Mouse (Mus musculus) midbrain, embryonic 14.5 days (tissue): ENCODE results near the gene Tubb5. TPM values are rescaled to one million over a fixed set of nuclear protein-coding genes. Genes with fewer than 3 reads are reported as not detected.
"Not testable (repeated sequence)": the region's sequence is repeated elsewhere in the genome, so short reads cannot be mapped to it uniquely, and the experiment has no call there.

Source experiments
- ATAC-seq: fragments of 200-750 bp; cut with Nextera tagmentation; 2 replicates; pipeline ENCODE4 v1.8.0; 2017; ENCODE audit warnings: moderate number of reproducible peaks, moderate library complexity; ENCODE audit not compliant: low FRiP score, low TSS enrichment
- DNase-seq: peaks from one replicate; pipeline ENCODE4 v3.0.0-alpha.2; 2015
- H3K27ac ChIP-seq: fragments of 300-500 bp; sonication (generic); replicated peaks from 2 replicates; pipeline ENCODE4 v1.5.1; 2014; ENCODE audit warnings: mild to moderate bottlenecking, low read depth, low read length, moderate library complexity
- H3K27me3 ChIP-seq: fragments of 300-500 bp; sonication (generic); 2 replicates; pipeline ENCODE4 v1.6.1; 2014; ENCODE audit warnings: low read length, control low read depth, mixed read lengths; ENCODE audit not compliant: control insufficient read depth, insufficient read depth
- H3K36me3 ChIP-seq: fragments of 300-500 bp; sonication (generic); 2 replicates; pipeline ENCODE4 v1.6.1; 2014; ENCODE audit warnings: low read length, control low read depth; ENCODE audit not compliant: control insufficient read depth, insufficient read depth
- H3K4me1 ChIP-seq: fragments of 300-500 bp; sonication (generic); 2 replicates; pipeline ENCODE4 v1.6.1; 2014; ENCODE audit warnings: mild to moderate bottlenecking, antibody characterized with exemption, low read length, control low read depth; ENCODE audit not compliant: control insufficient read depth, insufficient read depth
- H3K4me2 ChIP-seq: fragments of 300-500 bp; sonication (generic); 2 replicates; pipeline ENCODE4 v1.6.1; 2014; ENCODE audit warnings: mild to moderate bottlenecking, low read length, moderate library complexity
- H3K4me3 ChIP-seq: fragments of 300-500 bp; sonication (generic); replicated peaks from 2 replicates; pipeline ENCODE4 v1.5.1; 2014; ENCODE audit warnings: low read depth, low read length
- H3K9ac ChIP-seq: fragments of 300-500 bp; sonication (generic); replicated peaks from 2 replicates; pipeline ENCODE4 v1.6.1; 2014; ENCODE audit warnings: mild to moderate bottlenecking, low read length, moderate library complexity
- H3K9me3 ChIP-seq: fragments of 300-500 bp; sonication (generic); 2 replicates; pipeline ENCODE4 v1.6.1; 2016; ENCODE audit warnings: low read length, control low read depth, mixed read lengths; ENCODE audit not compliant: control insufficient read depth
- WGBS: fragments of 180-500 bp; shearing (Covaris S2); extraction: QIAGEN DNeasy Blood & Tissue Kit; methylation state at CpG from one replicate; pipeline ENCODE4 v1.1.7; 2014; 5-methylcytosine and 5-hydroxymethylcytosine counted together
- polyA plus RNA-seq: library from polyadenylated mRNA; unstranded; fragments of >200 nt; fragmentation: Nextera tagmentation; extraction: Ambion mirVana; gene quantifications from 2 replicates; pipeline ENCODE4 v1.2.1, GENCODE M21; 2014

The Tubb5 gene
- polyA plus RNA-seq, 1 experiment from 2014 or later: 1,880 TPM

DNA sequence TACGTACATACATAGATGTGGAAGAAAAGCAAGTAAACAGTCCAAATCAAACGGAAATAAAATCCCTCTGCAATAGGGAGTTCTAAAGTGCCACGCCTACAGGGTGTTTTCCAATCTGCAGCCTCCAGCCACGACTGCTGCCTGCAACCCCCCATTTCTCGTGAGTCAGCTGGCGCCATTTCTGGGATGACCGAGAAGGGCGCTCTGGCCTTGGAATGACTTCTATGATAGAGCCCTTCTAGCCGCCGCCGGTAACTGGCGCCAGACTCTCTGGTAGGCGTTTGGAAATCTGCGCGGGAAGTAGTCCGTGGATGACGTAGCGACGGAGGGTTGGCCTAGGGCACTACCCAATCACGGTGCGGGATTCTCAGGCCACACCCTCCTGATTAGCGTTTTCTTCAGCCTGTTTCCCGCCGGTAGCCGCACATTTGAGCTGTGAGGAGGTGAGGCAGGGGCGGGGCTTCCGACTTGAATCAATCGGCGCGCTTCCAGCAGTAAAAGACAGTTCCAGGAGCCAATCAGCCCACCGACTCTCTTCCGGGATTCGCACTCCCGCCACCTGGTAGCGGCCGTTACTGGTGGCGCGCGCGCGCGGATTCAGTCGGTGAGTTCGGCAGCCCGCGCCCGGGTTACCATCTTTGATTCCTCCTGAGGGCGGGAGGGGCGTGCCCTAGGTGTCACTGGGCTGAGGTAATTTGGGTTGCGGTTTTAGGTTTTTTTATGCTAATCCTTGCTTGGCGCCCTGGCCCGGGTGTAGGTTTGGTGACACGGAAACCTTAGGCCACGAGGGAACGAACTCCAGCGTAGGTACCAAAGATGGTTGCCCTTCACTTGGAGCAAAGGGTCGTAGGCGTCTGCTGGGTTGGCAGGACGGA is 3.2 kb upstream of the Tubb5 start, which contains the start of gene Mdc1:
Gene Mdc1 (plus strand): TSS at position 440 of the 875 bp plus-strand sequence.
- DNase-seq (peak; percentile 100), ATAC-seq (peak; percentile 90)
- Histone ChIP-seq H3K4me2 (peak within 1 kb of the TSS; percentile 69), H3K27me3 (no peaks in the 10 kb centered on the region), H3K9ac (peak within 1 kb of the TSS; percentile 57), H3K4me1 (peaks cover 16% of the 10 kb centered on the region), H3K9me3 (no peaks in the 10 kb centered on the region), H3K36me3 (peaks cover 22% of the 10 kb centered on the region), H3K27ac (peak within 1 kb of the TSS; percentile 76), H3K4me3 (peak within 1 kb of the TSS; percentile 56)
- under 1% methylated on average over 59 of the region's 59 CpGs for WGBS

DNA sequence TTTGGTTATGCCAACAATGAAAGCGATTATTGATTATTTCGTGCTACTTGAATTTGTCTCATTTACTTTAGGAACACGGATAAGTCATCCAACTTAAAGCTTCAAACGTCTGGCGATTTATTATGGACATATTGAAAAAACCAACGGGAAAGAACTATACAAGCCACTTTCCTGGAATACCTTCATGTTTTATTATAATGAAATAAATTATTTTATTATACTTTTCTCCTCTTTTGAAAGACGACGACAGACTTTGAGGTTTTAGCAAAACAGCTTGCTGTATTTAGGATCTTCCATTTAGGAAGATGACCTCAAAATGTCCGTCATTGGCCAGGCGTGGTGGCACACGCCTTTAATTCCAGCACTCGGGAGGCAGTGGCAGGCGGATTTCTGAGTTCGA is 2.5 kb upstream of the Tubb5 start:
- Histone ChIP-seq H3K4me2 (peak overlapping the region; percentile 69), H3K27me3 (no peaks in the 10 kb centered on the region), H3K36me3 (peaks cover 22% of the 10 kb centered on the region), H3K4me1 (peaks cover 21% of the 10 kb centered on the region), H3K4me3 (peak overlapping the region; percentile 56), H3K9ac (no peak overlapping the region; the same call in 1 of the 2 replicates), H3K27ac (peak overlapping the region; percentile 76; the same call in 1 of the 2 replicates), H3K9me3 (no peaks in the 10 kb centered on the region)
- DNase-seq (no peak), ATAC-seq (no peak)
- 58% methylated on average over 14 of the region's 14 CpGs for WGBS

GRCm38 (mm10) chr17:35839002-35839401 is 896 bp upstream of the Tubb5 start:
- 52% methylated on average over 3 of the region's 3 CpGs for WGBS
- not testable (repeated sequence) for H3K27me3 ChIP-seq, ATAC-seq, DNase-seq, H3K9me3 ChIP-seq
- H3K9ac ChIP-seq: peak overlapping the region; percentile 65; the same call in 1 of the 2 replicates
- H3K4me3 ChIP-seq: peak overlapping the region; percentile 64
- peak overlapping the region; percentile 86 for H3K27ac ChIP-seq
- H3K36me3 ChIP-seq: peaks cover 28% of the 10 kb centered on the region
- H3K4me1 ChIP-seq: peaks cover 32% of the 10 kb centered on the region
- peak overlapping the region; percentile 74 for H3K4me2 ChIP-seq

GRCm38 (mm10) chr17:35838570-35838969 is 464 bp upstream of the Tubb5 start:
- Histone ChIP-seq H3K9me3 (no peaks in the 10 kb centered on the region), H3K36me3 (peaks cover 33% of the 10 kb centered on the region), H3K27me3 (no peaks in the 10 kb centered on the region), H3K4me2 (peak overlapping the region; percentile 74), H3K4me3 (peak overlapping the region; percentile 64), H3K9ac (peak overlapping the region; percentile 65), H3K4me1 (peaks cover 37% of the 10 kb centered on the region), H3K27ac (peak overlapping the region; percentile 86)
- WGBS: 3% methylated on average over 5 of the region's 5 CpGs
- ATAC-seq (no peak), DNase-seq (no peak)

DNA sequence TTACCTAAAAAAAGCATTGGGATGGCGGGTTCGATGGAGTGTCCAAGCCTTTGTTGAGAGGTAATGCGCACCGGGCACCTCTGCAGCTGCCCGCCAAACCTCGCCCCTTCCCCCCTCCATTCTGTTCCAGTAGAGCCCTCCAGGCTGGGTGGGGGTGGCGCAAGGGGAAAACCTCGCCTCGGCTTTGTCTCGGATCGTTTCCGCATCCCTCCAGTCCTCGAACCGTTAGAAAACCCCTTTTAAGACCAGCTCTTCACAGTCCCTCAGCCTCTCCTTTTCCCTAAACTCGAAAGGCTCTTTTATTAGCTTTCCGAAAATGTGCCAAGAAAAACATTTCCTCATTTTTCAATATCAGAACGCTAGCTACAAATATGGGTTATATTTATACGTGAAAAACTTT is 619 bp downstream of the Tubb5 start:
- Histone ChIP-seq H3K9ac (peak overlapping the region; percentile 97), H3K4me1 (peaks cover 35% of the 10 kb centered on the region), H3K4me3 (peak overlapping the region; percentile 64), H3K9me3 (no peaks in the 10 kb centered on the region), H3K27me3 (no peaks in the 10 kb centered on the region), H3K4me2 (peak overlapping the region; percentile 82), H3K27ac (peak overlapping the region; percentile 95), H3K36me3 (peaks cover 43% of the 10 kb centered on the region)
- DNase-seq: peak; percentile 78
- 1% methylated on average over 18 of the region's 18 CpGs for WGBS
- no peak; the same call in 1 of the 2 replicates for ATAC-seq

GRCm38 (mm10) chr17:35836991-35837422 is 1.1 kb downstream of the Tubb5 start:
- Histone ChIP-seq H3K36me3 (peaks cover 48% of the 10 kb centered on the region), H3K4me1 (peaks cover 30% of the 10 kb centered on the region), H3K27ac (peak overlapping the region; percentile 95), H3K9me3 (no peaks in the 10 kb centered on the region), H3K4me3 (peak overlapping the region; percentile 64), H3K27me3 (no peaks in the 10 kb centered on the region), H3K9ac (peak overlapping the region; percentile 97), H3K4me2 (peak overlapping the region; percentile 82)
- ATAC-seq (peak; percentile 46), DNase-seq (peak; percentile 95)
- WGBS: under 1% methylated on average over 24 of the region's 25 CpGs

DNA sequence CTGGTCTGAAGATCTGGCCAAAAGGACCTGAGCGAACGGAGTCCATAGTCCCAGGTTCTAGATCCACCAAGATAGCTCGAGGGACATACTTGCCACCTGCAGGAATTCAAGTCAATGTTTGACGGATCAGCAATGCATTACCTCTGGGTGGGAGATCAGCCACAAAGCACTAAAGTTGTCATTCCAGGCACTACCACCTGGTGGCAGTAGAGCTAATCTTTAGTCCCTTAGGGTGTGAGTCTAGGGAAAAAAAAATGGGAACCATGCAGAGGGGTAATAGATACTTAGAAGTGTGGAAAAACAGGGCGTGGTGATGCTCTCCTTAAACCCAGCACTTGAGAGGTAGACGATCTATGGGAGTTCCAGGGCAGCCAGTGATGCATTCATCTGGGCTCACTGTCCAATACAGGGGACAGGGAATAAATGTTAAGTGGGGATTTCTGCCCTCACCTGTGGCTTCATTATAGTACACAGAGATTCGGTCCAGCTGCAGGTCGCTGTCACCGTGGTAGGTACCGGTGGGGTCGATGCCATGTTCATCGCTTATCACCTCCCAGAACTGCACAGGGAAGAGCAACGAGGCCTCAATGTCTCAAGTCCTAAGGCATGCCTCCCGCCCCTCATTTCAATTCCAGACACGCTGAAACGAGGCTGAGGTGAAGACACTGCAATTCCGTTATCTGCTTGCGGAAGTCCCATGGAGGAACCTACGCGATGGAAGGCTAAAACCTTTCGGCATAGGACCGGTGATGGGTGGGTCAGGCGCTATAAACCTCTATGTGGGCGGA is 1.7 kb downstream of the Tubb5 start:
- Histone ChIP-seq H3K9me3 (no peaks in the 10 kb centered on the region), H3K4me3 (peak overlapping the region; percentile 64), H3K4me1 (peaks cover 28% of the 10 kb centered on the region), H3K9ac (peak overlapping the region; percentile 97), H3K27ac (peak overlapping the region; percentile 95), H3K4me2 (peak overlapping the region; percentile 82), H3K36me3 (peaks cover 54% of the 10 kb centered on the region), H3K27me3 (no peaks in the 10 kb centered on the region)
- peak; percentile 96 for DNase-seq
- no peak for ATAC-seq
- WGBS: 8% methylated on average over 24 of the region's 24 CpGs

DNA sequence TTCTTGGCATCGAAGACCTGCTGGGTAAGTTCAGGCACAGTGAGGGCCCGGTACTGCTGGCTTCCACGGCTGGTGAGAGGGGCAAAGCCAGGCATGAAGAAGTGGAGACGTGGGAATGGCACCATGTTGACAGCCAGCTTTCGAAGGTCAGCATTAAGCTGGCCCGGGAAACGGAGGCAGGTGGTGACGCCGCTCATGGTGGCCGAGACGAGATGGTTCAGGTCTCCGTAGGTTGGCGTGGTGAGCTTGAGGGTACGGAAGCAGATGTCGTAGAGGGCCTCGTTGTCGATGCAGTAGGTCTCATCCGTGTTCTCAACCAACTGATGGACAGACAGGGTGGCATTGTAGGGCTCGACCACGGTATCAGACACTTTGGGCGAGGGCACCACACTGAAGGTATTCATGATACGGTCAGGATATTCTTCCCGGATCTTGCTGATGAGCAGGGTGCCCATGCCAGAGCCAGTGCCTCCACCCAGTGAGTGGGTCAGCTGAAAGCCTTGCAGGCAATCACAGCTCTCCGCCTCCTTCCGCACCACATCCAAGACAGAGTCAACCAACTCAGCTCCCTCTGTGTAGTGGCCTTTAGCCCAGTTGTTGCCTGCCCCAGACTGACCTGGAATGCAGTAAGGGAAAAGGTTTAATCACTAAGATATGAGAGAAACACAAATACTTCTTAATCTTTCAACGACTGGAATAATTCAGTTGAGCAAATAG is 2.5 kb downstream of the Tubb5 start:
- peaks cover 60% of the 10 kb centered on the region for H3K36me3 ChIP-seq
- H3K27ac ChIP-seq: no peak overlapping the region
- peak overlapping the region; percentile 82 for H3K4me2 ChIP-seq
- WGBS: 74% methylated on average over 26 of the region's 26 CpGs
- no peak for ATAC-seq
- H3K27me3 ChIP-seq: no peaks in the 10 kb centered on the region
- H3K9ac ChIP-seq: peak overlapping the region; percentile 97; the same call in 1 of the 2 replicates
- no peak for DNase-seq
- H3K4me1 ChIP-seq: peaks cover 28% of the 10 kb centered on the region
- H3K9me3 ChIP-seq: no peaks in the 10 kb centered on the region
- H3K4me3 ChIP-seq: peak overlapping the region; percentile 64
